Mouse (Mus musculus) erythroblast, adult 5-6 weeks (primary cell): ENCODE measurements around the gene Nrg3. TPM values are rescaled to one million over a fixed set of nuclear protein-coding genes. Genes with fewer than 3 reads are reported as not detected.
"Not testable (repeated sequence)": the region's sequence is repeated elsewhere in the genome, so short reads cannot be mapped to it uniquely, and the experiment has no call there.

ENCODE experiments used
- ATAC-seq: replicated peaks from 2 replicates; pipeline ENCODE4 v1.8.0; 2016; ENCODE audit warnings: moderate number of reproducible peaks, mild to moderate bottlenecking, moderate TSS enrichment, inconsistent platforms; ENCODE audit not compliant: poor library complexity, low FRiP score, severe bottlenecking
- total RNA-seq, 2 experiments: library from RNA; stranded (forward) in 1 of 2; stranded (reverse) in 1 of 2; fragments of 150-400 nt in 1 of 2; fragments of 200-764, 138-1000 nt in 1 of 2; gene quantifications; 2 replicates each; pipeline versions ENCODE4 v1.2.3 to v1.2.4; 2015 to 2017; ENCODE audit warnings: low replicate concordance in 2 of 2

The Nrg3 gene
- total RNA-seq, 2 experiments from 2014 or later, result not detected

GRCm38 (mm10) chr14:38433793-38434589 lies 1038.9 kb downstream of the Nrg3 start:
- no peak for ATAC-seq

GRCm38 (mm10) chr14:38374660-38375059 lies 1098.2 kb downstream of the Nrg3 start:
- no peak for ATAC-seq

- ATAC-seq, result no peak
Observed at GRCm38 (mm10) chr14:38340967-38341366, 1131.9 kb downstream of the Nrg3 start.

GRCm38 (mm10) chr14:38322841-38323240 lies 1150.0 kb downstream of the Nrg3 start:
- ATAC-seq, result not testable (repeated sequence)

GRCm38 (mm10) chr14:38320619-38321340 lies 1152.1 kb downstream of the Nrg3 start:
- ATAC-seq, result no peak
